Mouse (Mus musculus) spleen, adult 18-20 months (tissue): Measurements from ENCODE around the gene Stk39.
A peak's percentile ranks its signal among the peaks of the same experiment; 100 is the strongest.

Experiments used
- DNase-seq, 2 experiments: peaks; one replicate each; pipeline ENCODE4 v3.0.0; 2022; ENCODE audit warnings: mixed read lengths in 2 of 2

Gene Stk39

GRCm38 (mm10) chr2:68419165-68419564 lies 52.9 kb downstream of the Stk39 start:
- no peak for DNase-seq

DNA sequence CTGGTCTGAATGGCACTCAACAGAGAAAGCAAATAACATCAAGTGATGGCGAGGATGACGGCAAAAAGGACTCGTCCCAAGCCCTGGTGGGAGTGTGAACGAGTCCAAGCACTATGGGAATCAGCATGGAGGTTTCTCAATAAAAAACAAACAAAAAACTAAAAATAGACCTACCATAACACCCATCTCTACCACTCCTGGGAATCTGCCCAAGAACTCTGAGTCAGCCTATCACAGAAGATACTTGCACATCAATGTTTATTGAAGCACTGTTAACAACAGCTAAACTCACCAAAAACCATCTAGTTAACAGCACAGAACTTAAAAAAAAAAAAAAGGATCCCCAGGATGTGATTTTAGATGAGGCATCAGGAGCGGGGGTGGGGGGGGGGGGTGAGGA lies 55.0 kb downstream of the Stk39 start:
- no peak for DNase-seq

GRCm38 (mm10) chr2:68415691-68416090 lies 56.4 kb downstream of the Stk39 start:
- DNase-seq, result no peak

GRCm38 (mm10) chr2:68412149-68412548 lies 59.9 kb downstream of the Stk39 start:
- DNase-seq, result no peak

DNA sequence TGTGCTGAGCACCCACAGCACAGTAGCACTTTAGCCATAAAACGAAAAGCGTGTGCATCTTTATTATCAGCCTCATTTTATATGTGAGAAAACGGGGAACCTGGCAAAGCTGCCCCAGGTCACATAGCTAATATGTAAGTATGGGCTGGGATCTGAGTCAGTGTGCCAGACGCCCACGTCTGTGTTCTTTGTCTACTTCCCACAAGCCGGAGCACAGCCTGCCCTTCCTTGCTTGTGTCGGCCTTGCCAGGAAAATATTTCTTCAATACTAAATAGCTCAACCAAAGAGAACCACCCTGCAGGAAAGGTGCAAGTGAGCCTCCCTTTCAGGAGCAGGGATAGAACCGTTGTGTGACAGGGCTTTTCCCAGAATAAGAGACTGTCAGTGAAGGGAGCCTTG lies 60.9 kb downstream of the Stk39 start:
- DNase-seq, result no peak

DNA sequence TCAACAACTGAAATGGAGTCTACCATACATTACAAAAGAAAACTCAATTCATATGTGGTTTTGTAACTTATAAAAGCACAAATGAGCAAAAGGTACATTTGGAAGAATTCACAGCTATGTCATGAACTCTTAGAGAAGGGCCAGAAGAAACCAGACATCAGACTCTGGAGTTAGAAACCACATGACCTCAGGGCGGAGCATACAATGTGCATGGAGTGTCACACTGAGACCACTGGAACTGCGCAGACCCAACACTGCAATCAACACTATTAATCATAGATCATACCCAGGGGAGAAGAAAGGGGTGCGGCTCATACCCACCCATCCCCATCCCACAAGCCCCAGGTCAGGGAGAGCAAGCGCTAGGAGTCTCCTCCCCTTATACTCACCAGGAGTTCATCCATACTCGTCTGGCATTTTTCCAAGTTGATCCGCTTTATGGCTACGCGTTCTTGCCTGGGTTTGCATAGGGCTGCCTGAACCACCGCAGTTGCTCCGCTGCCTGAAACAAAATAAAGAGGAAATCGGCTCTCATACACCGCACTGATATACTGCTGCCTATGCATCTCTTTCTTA lies 62.3 kb downstream of the Stk39 start:
- no peak for DNase-seq

GRCm38 (mm10) chr2:68408271-68408980 lies 63.6 kb downstream of the Stk39 start:
- no peak for DNase-seq

DNA sequence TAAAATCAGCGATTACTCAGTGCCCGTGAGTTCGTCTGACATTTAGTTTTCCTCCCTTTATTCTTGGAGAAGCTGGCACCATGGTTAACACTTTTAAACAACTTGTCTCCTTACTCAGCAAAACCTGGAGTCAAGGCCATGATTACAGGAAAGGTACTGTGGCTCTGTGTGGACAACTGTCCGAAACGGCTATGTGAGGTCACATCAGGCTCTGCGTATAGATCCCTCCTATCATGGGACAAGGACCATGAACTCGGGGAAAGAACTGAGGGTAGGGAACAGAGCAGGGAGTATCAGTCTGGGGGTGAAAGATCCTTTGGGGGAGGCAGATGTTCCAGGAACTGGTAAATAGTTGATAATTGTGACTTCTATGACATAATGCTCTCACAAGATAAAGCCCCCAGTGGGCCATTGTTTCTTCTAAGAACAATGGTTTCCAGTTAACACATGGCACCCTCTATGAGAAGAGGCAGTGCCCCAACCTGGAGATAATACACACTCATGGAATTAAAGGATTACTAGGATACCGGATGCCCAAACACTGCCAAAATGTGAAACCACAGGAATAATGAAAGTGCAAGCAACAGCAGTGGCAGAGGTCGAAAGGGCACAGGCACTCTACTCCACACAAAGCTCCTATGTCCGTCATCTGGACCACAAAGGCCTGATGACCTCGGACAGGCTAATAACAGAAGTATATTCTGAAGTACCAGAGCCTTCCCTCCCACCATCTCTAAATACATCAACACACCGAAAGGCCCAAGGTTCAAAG lies 64.7 kb downstream of the Stk39 start:
- DNase-seq, result no peak

- no peak for DNase-seq
These were observed 65.4 kb downstream of the Stk39 start for GRCm38 (mm10) chr2:68406571-68407074.

GRCm38 (mm10) chr2:68405163-68405715 lies 66.8 kb downstream of the Stk39 start:
- DNase-seq, result no peak

DNA sequence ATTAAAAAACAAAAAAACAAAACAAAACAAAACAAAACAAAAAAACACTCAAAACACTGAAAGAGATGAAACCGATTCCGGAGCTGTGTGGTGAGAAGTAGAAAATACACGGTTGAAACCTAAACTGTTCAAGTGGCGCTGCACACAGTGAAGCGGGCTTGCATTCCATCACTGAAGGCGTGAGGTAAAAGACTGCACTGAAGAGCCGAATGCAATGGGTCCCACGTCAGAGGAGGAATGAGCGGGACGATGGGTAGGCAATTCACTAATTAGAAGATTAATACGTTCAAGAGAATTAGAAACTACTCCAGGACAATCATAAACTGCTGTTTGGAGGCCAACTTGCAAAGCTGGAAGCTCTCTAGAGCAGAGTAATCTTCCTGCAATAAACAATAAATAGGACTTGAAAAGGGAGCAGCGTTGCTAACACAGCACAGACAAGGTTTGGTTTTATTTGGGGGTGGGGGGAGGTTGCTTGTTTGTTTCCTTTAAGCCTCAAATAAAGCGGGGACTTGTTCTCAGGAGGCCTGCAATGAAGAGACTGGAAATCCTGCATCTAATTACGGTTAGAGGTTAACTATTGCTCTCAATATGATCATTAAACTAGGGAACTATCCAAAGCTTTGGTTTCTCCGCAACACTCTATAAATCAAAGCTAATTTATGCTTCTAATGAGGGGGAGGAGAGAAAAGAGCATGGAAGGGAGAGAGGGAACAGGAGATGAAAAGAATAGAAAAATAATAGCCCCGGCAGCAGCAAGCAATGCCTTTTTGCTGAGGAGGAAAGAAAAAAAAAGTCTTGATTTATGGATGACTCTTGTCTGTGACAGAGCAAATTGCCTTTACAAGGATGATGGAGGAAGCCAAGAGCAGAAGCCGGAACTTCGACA lies 67.5 kb downstream of the Stk39 start:
- no peak for DNase-seq

GRCm38 (mm10) chr2:68393611-68394549 lies 78.2 kb downstream of the Stk39 start:
- DNase-seq, result no peak

DNA sequence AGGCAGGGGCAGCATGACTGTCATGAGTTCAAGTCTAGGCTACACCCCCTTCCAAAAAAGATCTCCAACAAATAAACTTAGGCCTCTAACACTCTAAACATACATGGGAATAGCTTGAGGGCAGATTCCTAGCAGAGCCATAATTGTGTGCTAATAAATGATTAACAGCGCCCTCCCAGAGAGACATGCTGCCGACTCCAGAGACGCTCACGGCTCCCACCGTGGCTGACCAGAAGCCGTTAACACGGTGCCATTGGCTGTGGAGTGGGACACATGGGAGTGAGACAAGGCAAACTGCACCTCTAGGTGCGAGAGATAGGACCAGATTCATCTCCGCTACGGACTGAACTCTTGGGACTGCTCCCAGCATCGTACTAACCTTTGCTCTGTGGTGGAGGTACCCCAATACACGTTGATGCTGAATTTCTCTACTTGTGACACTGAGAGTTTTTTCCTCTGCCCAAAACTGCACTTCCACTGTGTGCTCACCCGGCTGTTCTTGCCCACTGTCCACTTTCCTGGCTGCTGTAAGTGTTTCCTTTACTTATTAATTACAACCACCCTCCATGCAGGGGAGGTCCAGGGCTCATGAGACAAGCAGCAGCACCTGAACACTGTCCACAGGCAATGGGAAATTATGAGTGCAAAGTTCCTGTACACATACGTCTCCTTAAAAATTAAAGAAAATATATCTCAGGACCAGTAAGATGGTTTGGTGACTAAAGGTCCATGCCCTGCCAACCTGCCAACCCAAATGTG lies 84.1 kb downstream of the Stk39 start:
- DNase-seq, result no peak

DNA sequence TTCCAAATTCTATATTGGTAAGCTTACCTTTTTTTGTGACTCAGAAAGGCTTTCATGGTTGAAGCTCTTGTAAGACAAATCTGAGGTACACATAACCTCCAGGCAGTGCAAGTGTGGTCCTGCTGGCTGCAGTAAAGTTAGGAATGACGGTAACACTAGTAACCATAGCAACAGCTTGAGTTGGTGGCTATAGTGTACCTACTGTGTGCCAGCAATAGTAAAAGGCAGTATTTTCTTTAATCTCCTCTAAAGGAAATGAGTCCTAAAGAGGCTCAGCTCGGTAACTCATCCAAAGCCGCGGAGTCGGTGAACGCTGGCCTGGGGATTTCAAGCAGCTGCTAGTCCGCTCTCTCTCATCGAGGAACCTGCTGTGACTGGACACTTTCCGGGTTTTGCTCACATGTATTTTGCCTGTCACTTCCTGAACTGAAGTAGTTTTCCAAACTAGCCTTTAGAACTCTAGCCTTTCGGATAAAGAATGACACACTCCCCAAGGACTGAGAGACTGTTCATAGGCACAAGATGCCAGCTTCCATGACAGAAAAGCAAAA lies 85.7 kb downstream of the Stk39 start:
- DNase-seq, result no peak

DNA sequence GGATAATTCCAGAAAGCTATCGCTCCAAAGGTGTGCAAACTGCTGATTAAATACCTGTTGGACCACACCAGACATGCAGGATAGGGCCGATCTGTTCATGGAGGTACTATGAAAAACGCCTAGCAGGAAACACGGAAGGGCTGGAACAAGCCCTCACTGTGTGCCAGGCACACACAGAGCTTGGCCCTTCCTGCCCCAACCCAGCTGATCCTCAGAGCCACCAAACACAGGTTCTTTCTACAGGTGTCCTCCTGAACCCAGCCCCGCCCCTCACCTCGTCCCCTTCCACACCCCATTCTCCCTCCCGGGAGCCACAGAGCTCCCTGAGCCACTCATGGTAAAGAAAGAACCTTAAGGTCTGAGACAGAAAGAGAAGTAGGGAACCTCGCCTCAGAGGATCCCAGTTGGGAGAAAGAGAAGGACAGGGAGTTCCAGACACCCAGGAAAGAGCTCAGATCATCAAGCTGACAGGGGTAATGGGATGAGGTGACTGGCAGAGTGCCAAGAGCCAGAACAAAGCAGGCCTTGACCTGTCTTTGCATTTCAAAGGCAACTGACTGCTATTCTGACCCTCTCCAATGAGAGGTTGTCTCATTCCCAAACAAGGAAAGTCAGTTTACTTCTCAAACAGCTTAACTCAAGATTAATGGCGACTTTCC lies 86.3 kb downstream of the Stk39 start:
- DNase-seq, result no peak

GRCm38 (mm10) chr2:68383964-68384363 lies 88.1 kb downstream of the Stk39 start:
- no peak for DNase-seq

- peak in 1 of 2 experiments; percentile 31 for DNase-seq
These were observed 89.5 kb downstream of the Stk39 start for GRCm38 (mm10) chr2:68382394-68383059.

GRCm38 (mm10) chr2:68381881-68382280 lies 90.2 kb downstream of the Stk39 start:
- DNase-seq, result no peak

GRCm38 (mm10) chr2:68381205-68381604 lies 90.9 kb downstream of the Stk39 start:
- DNase-seq, result no peak
